Mouse (Mus musculus): ENCODE data around the gene Crip1.

The Crip1 gene

DNA sequence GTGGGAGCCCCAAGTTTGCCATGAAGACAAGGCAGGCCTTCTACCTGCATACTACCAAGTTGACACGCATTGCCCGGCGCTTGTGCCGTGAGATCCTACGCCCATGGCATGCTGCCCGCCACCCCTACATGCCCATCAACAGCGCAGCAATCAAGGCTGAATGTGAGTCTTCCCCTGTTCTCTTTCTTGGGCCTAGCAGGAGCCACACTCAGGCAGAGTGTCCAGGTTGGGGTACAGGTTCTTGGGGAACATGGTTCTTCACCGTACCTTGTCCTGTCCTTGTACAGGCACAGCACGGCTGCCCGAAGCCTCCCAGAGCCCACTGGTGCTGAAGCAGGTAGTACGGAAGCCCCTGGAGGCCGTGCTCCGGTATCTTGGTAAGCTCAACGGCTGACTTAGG, 14.5 kb upstream of the Crip1 start:
- DNase-seq (ENCODE audit: low spot score in 2 of 2) = no peak

DNA sequence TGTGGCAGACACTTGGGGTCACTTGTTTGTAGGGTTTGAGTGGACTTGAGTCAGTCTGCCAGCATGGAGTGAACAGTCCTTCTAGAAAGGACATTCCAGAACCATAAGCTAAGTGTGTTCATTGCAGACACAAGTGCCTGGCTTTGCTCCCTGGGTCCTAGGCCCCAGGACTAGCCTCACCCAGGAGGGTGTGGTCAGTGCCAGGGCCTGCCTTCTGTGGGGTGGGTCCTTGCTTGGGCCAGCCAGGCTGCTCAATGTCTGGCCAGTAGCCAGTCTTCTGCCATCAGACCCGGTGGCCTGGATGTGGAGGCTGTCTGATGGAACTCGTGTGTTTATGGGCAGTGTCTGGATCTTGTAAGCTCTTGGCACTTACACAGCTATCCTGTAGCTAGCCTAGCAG, 13.5 kb upstream of the Crip1 start:
- DNase-seq (ENCODE audit: low spot score in 2 of 2) = no peak

DNA sequence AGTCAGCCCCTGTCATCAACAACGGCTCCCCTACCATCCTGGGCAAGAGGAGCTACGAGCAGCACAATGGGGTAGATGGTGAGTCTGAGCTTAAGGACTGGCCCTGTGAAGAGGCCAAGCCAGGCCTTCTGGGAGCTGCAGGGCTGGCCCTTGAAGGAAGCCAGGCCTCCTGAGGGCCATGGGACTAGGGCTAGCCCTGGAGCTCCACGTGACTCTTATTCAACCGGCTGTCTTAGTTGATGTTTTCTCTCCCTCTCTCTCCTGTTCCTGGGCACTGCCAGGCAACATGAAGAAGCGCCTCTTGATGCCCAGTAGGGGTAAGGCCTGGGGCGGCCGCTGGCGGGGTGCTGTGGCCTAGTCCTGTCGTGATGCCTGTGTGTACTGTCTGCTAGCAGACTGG, 12.9 kb upstream of the Crip1 start:
- DNase-seq (ENCODE audit: low spot score in 2 of 2) = no peak

GRCm38 (mm10) chr12:113133861-113134403, 12.2 kb upstream of the Crip1 start:
- no peak for DNase-seq (ENCODE audit: low spot score in 2 of 2)

GRCm38 (mm10) chr12:113134502-113134901, 11.6 kb upstream of the Crip1 start:
- DNase-seq (ENCODE audit: low spot score in 2 of 2) = no peak

GRCm38 (mm10) chr12:113135401-113135800, 10.7 kb upstream of the Crip1 start:
- no peak for DNase-seq (ENCODE audit: low spot score in 2 of 2)

- DNase-seq (ENCODE audit: low spot score in 2 of 2) = no peak
These were observed 9.6 kb upstream of the Crip1 start for GRCm38 (mm10) chr12:113136492-113137020.

DNA sequence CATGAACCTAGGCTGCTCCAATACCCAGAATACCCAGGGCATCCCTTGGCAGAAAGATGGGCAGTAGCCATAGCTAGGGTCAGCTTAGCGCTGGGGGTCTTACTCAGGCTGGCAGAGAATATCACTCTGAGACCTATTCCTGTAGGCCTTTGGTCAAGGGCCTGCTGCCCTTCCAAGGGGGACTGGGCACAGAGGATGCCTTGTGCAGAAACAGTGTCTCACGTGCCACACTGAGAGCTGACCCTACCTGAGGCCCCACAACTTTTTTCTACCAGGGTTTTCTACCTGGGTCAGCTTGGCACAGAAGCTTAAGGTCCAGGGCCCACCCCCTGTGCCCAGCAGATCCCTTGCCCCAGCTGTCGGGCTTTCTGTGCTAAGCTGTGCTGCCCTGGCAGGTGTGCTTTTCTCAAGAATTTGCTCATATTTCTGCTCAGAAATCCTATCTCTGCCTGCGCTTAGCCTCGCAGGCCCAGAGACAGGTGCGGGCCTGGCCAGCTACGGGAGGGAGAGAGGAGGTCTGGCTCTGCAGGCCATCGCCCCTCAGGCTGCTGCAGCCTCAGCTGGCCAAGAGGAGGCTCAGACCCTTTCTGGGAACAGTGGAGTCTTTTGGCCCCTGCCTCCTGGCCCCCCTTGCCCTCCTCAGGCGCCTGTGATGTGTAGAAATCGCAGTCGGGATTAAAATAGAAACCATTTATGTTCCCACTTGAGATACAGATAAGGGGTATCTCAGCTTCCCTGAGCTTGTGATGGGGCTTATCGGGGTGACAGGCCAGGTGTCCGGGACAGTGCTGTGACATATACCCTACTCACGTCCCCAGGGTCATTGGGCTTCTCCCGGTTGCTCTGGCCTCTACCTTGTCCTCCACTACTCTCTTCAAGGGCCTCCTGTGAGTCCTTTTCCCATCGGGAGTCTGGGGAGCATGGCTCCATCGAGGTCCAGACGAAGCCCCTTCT, 8.6 kb upstream of the Crip1 start:
- DNase-seq (ENCODE audit: low spot score in 2 of 2) = no peak

DNA sequence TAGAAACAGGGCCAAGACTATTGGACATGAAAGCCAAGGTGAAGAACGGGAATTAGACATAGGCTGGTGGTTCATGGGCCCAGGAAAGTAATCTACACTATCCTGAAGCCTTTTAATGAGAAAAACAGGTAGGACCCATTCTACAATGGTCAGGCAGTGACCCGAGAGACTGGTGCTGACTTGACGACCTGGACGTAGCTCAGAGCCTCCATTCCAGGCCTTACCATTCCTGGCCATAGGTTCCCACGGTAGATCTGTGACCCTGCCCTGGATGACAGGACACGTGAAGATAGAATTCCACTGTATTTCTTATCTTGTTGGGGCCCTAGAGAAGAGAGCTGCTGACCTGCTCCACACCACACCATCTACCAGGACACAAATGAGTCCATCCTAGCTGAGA, 7.8 kb upstream of the Crip1 start:
- no peak for DNase-seq (ENCODE audit: low spot score in 2 of 2)

GRCm38 (mm10) chr12:113138901-113139864, 6.9 kb upstream of the Crip1 start:
- no peak for DNase-seq (ENCODE audit: low spot score in 2 of 2)

GRCm38 (mm10) chr12:113139908-113140615, 6.1 kb upstream of the Crip1 start, which contains the start of gene Crip2:
Gene Crip2, plus strand, starts transcription at chr12:113140236.
- DNase-seq (ENCODE audit: low spot score in 2 of 2) = peak; percentile 96

- no peak for DNase-seq (ENCODE audit: low spot score in 2 of 2)
These were observed 5.3 kb upstream of the Crip1 start for GRCm38 (mm10) chr12:113140616-113141411.

DNA sequence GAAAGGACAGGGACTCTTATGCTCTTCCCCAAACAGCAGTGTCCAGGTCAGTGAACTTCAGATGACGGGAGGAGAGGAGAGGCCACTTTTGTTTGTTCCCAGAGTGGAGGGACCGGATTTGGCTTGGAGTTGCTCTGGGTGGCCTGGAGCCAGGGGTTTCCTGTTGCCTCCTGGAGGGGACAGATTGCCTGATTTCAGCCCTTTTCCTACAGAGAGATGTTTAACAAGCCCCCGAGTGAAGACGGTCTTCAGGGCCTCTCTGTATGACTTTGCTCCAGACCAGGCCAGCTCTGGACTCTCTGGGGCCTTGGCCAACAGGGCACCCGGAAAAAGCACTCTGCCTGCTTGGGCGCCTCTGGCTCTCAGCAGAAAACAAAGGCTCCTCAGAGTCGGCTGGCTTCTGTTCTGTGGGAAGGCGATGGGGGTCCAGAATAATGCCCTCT, 4.6 kb upstream of the Crip1 start:
- no peak for DNase-seq (ENCODE audit: low spot score in 2 of 2)

GRCm38 (mm10) chr12:113142021-113142975, 3.8 kb upstream of the Crip1 start:
- DNase-seq (ENCODE audit: low spot score in 2 of 2) = peak in 1 of 2 experiments; percentile 52

DNA sequence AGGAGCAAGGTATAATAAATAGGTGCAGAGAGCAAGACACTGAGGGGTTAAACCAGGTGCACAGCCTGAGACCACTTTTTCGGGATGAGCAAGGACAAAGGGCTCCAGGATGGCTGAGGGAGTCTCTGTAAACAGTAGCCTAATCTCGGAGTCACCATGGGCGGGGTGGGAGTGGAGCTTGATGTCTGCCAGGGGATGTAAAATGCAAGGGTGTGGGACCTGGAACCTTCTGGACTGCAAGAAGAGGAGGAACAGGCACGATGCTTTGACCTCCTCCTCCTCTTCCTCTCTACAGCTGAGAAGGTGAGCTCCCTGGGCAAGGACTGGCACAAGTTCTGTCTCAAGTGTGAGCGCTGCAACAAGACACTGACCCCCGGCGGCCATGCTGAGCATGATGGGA, 3.0 kb upstream of the Crip1 start:
- no peak for DNase-seq (ENCODE audit: low spot score in 2 of 2)

DNA sequence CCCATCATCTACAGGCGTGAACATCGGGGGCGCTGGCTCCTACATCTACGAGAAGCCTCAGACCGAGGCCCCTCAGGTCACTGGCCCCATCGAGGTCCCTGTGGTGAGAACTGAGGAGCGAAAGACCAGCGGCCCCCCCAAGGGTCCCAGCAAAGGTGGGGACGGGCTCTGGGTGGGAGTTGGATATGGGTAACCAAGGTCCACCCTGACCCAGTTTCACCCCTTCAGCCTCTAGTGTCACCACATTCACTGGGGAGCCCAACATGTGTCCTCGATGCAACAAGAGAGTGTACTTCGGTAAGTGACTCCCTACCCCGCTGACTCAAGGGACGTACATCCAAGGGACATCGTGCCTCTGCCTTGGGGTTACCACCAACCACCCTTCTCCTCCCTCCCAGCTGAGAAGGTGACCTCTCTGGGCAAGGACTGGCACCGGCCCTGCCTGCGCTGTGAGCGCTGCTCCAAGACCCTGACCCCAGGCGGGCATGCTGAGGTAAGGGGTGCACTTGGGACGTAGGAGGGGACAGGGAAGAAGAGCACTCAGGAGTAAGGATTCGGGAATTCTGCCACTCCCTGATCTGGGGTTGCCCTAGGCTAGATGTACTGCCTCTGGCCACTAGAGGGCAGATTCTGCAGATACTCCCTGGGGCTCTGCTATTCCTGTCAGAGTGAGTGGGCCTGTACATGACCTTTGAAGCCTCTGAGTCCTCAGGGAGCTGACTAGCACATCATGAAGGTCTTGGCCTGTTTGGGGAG, 1.9 kb upstream of the Crip1 start:
- DNase-seq (ENCODE audit: low spot score in 2 of 2) = no peak

- DNase-seq (ENCODE audit: low spot score in 2 of 2) = no peak
These were observed 1.2 kb upstream of the Crip1 start for GRCm38 (mm10) chr12:113144886-113145285.

GRCm38 (mm10) chr12:113145591-113145990, 525 bp upstream of the Crip1 start:
- DNase-seq (ENCODE audit: low spot score in 2 of 2) = no peak
